Mouse (Mus musculus) yolk sac, embryonic 10.5 days (tissue): Measurements from ENCODE around the gene Igsf9b.

ENCODE experiments used
- DNase-seq: peaks from one replicate; pipeline ENCODE4 v3.0.0-alpha.2; 2017; ENCODE audit warnings: low spot score

Igsf9b gene

GRCm38 (mm10) chr9:27289543-27290308, 9.3 kb upstream of the Igsf9b start:
- no peak for DNase-seq

- no peak for DNase-seq
These were observed 4.6 kb upstream of the Igsf9b start for GRCm38 (mm10) chr9:27294380-27294779.

GRCm38 (mm10) chr9:27299286-27300187, 533 bp downstream of the Igsf9b start:
- DNase-seq, result no peak

GRCm38 (mm10) chr9:27300188-27300691, 1.2 kb downstream of the Igsf9b start:
- no peak for DNase-seq

GRCm38 (mm10) chr9:27300698-27301097, 1.7 kb downstream of the Igsf9b start:
- no peak for DNase-seq

- DNase-seq, result peak; percentile 16
These were observed 2.5 kb downstream of the Igsf9b start for GRCm38 (mm10) chr9:27301486-27301885.

GRCm38 (mm10) chr9:27302291-27302690, 3.3 kb downstream of the Igsf9b start:
- DNase-seq, result no peak

- DNase-seq, result no peak
These were observed 4.8 kb downstream of the Igsf9b start for GRCm38 (mm10) chr9:27303571-27304484.

- DNase-seq, result no peak
These were observed 5.6 kb downstream of the Igsf9b start for GRCm38 (mm10) chr9:27304485-27305102.

GRCm38 (mm10) chr9:27305502-27305901, 6.5 kb downstream of the Igsf9b start:
- no peak for DNase-seq

GRCm38 (mm10) chr9:27306642-27307041, 7.6 kb downstream of the Igsf9b start:
- no peak for DNase-seq

GRCm38 (mm10) chr9:27307265-27307664, 8.3 kb downstream of the Igsf9b start:
- no peak for DNase-seq

GRCm38 (mm10) chr9:27308045-27308444, 9.0 kb downstream of the Igsf9b start:
- peak; percentile 7 for DNase-seq

- DNase-seq, result no peak
These were observed 9.6 kb downstream of the Igsf9b start for GRCm38 (mm10) chr9:27308561-27308960.

GRCm38 (mm10) chr9:27310005-27310404, 11.0 kb downstream of the Igsf9b start:
- DNase-seq, result no peak

- DNase-seq, result no peak
These were observed 14.4 kb downstream of the Igsf9b start for GRCm38 (mm10) chr9:27313427-27313826.

- DNase-seq, result no peak
These were observed 22.3 kb downstream of the Igsf9b start for GRCm38 (mm10) chr9:27321267-27321666.

GRCm38 (mm10) chr9:27322277-27322676, 23.3 kb downstream of the Igsf9b start:
- no peak for DNase-seq

- DNase-seq, result no peak
These were observed 24.4 kb downstream of the Igsf9b start for GRCm38 (mm10) chr9:27323412-27323811.

GRCm38 (mm10) chr9:27325920-27326319, 26.9 kb downstream of the Igsf9b start:
- DNase-seq, result no peak

GRCm38 (mm10) chr9:27327558-27327957, 28.6 kb downstream of the Igsf9b start:
- DNase-seq, result no peak
